Mouse (Mus musculus): ENCODE measurements at regions not wholly inside any gene's neighbourhood (a gene's known extent, or its start where the extent isn't known, plus 50 kb on each side); places are given as distances from the start of the nearest gene placed in this dataset.

DNA sequence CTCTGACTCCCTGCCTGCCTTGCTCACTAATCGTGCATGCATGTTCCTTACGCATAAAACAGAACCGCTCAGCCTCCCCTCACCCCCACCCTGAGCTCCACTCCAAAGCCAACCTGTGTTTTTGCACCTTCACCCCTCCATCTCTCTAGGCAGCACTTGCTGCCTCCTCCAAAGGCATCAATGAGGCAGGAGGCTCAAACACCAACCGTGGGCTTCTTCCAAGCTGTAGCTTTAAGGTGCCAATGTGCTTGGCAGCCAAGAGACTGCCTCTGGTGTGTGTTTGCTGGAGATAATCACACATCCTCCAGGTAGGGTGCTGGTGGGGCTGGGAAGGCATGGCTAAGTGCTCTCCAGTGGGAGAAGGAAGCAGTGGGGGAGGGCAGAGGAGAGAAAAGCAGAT lies 193.3 kb downstream of the Rplp1 start:
- Histone ChIP-seq H3K27me3 (replicated peaks; ENCODE audit: control insufficient read depth, insufficient read depth, low read length) (no peaks in the 10 kb centered on the region), H3K36me3 (ENCODE audit: control insufficient read depth, insufficient read depth, low read length) (no peaks in the 10 kb centered on the region), H3K4me2 (ENCODE audit: low read length) (no peak overlapping the region), H3K9me3 (replicated peaks; ENCODE audit: control insufficient read depth, low read length) (no peaks in the 10 kb centered on the region), H3K4me1 (ENCODE audit: control insufficient read depth, insufficient read depth, low read length) (peaks cover 11% of the 10 kb centered on the region), H3K9ac (ENCODE audit: low read length) (no peak overlapping the region), H3K4me3 (ENCODE audit: low read depth, low read length) (no peak overlapping the region), H3K27ac (ENCODE audit: low read depth, low read length) (no peak overlapping the region)
- DNase-seq (ENCODE audit: low spot score) (peak; percentile 28), ATAC-seq (no peak)
- 15% methylated on average over 4 of the region's 4 CpGs for WGBS

DNA sequence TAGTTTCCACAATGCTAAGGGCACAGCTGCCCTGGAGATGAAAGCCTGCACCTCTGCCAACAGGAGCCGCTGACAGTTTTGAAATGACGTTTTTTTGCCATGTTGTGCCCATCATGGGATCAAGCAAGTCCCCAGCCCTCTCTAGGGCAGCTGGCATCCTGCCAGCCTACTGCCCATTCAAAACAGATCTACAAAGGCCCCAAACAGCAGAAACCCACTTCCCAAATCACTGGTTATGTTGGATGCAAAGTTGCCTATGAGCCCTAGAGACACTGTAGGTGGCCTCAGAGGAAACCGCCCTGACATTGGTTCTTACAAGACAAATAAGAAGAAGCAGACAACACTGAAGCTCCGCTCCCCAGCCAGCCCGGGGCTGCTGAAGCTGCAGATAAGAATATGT lies 194.1 kb downstream of the Rplp1 start:
- Histone ChIP-seq H3K4me1 (ENCODE audit: control insufficient read depth, insufficient read depth, low read length) (peaks cover 11% of the 10 kb centered on the region), H3K27ac (ENCODE audit: low read depth, low read length) (no peak overlapping the region; the same call in 1 of the 2 replicates), H3K4me3 (ENCODE audit: low read depth, low read length) (no peak overlapping the region), H3K36me3 (ENCODE audit: control insufficient read depth, insufficient read depth, low read length) (no peaks in the 10 kb centered on the region), H3K4me2 (ENCODE audit: low read length) (no peak overlapping the region), H3K27me3 (replicated peaks; ENCODE audit: control insufficient read depth, insufficient read depth, low read length) (no peaks in the 10 kb centered on the region), H3K9ac (ENCODE audit: low read length) (no peak overlapping the region), H3K9me3 (replicated peaks; ENCODE audit: control insufficient read depth, low read length) (no peaks in the 10 kb centered on the region)
- peak; percentile 60 for DNase-seq (ENCODE audit: low spot score)
- no peak for ATAC-seq
- WGBS: 28% methylated on average over 5 of the region's 5 CpGs

DNA sequence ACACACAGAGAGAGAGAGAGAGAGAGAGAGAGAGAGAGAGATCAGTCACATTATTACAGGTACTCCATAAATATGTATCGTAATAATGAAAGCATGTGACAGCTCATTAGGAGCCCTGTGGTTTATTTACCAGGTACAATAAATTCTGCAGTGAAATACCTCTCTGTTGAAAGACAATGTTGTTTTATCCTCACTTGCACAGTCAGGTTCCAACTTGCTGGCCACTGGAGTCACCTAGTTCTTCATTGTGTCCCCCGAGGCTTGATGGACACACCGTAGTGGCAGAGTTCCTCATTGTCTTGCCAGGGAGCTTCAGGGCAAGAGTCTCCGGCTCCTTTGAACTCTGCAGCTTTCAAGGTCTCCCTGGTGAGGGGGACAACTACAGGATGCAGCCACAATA lies 197.6 kb downstream of the Rplp1 start:
- 57% methylated on average over 4 of the region's 4 CpGs for WGBS

DNA sequence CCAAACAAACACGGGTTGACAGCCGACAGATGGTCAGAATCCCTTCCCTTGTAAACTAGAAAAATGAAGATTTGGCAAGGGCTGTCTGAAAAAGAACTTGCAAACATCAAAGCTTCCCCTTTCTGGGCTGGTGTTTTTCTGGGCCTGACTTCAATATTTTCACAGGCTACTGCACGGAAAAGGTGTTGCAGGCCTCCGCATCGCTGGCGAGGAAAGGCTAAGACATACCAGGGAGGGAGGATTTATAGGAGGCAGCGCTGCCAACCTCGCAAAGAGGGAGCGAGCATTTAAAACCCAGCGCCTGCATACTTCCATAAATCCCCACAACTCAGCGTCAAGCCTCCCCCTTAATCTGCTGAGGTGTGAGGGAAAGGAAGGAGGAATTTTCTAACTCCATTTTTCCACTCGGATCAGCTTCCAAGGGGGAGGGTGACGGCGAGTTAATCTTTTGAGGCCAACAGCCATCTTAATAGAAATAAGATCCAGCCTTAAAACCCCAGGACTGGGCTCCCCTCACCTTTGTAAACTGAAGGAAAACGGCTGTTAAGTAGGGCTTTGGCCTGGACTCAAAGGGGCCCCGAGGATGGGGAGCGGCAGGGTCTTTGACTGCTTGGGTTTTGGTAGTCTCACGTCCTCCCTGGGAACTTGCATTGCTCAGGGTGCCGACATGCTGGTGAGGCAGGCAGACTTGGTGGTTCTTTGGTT lies 199.9 kb downstream of the Rplp1 start:
- peak; percentile 29; the same call in 1 of the 2 replicates for ATAC-seq
- H3K4me2 ChIP-seq (ENCODE audit: low read length): no peak overlapping the region
- H3K27me3 ChIP-seq (replicated peaks; ENCODE audit: control insufficient read depth, insufficient read depth, low read length): no peaks in the 10 kb centered on the region
- no peak overlapping the region for H3K9ac ChIP-seq (ENCODE audit: low read length)
- no peak overlapping the region for H3K27ac ChIP-seq (ENCODE audit: low read depth, low read length)
- H3K9me3 ChIP-seq (replicated peaks; ENCODE audit: control insufficient read depth, low read length): no peaks in the 10 kb centered on the region
- H3K36me3 ChIP-seq (ENCODE audit: control insufficient read depth, insufficient read depth, low read length): no peaks in the 10 kb centered on the region
- WGBS: 19% methylated on average over 19 of the region's 19 CpGs
- peaks cover 11% of the 10 kb centered on the region; the same call in 1 of the 2 replicates for H3K4me1 ChIP-seq (ENCODE audit: control insufficient read depth, insufficient read depth, low read length)
- DNase-seq (ENCODE audit: low spot score): peak; percentile 88
- H3K4me3 ChIP-seq (ENCODE audit: low read depth, low read length): no peak overlapping the region

More for the DNA sequence above, 197.6 kb downstream of the Rplp1 start:
- Histone ChIP-seq H3K4me3 (ENCODE audit: low read depth, low read length) (no peak overlapping the region), H3K27ac (ENCODE audit: low read depth, low read length) (no peak overlapping the region), H3K27me3 (replicated peaks; ENCODE audit: control insufficient read depth, insufficient read depth, low read length) (no peaks in the 10 kb centered on the region), H3K4me2 (ENCODE audit: low read length) (no peak overlapping the region), H3K9me3 (replicated peaks; ENCODE audit: control insufficient read depth, low read length) (no peaks in the 10 kb centered on the region), H3K36me3 (ENCODE audit: control insufficient read depth, insufficient read depth, low read length) (no peaks in the 10 kb centered on the region), H3K9ac (ENCODE audit: low read length) (no peak overlapping the region), H3K4me1 (ENCODE audit: control insufficient read depth, insufficient read depth, low read length) (peaks cover 22% of the 10 kb centered on the region)
- ATAC-seq (no peak), DNase-seq (ENCODE audit: low spot score) (no peak)

DNA sequence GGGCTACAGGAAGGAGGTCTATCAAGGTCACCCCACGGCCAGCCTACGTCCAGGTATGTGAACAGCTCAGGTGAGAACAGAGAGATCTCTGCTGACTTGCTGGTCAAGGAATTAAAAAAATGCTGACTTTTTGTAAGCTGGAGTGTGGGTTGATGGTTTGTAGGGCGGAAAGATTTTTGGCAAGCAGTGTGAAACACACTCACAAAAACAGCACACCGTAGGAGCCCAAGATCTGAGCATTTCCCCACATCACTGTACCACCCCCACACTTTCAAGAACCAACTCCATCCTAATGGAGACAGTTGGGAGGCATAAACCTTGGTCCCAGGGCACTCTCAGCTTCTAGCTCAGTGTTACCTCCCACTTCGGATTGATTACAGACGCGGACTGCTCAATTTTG lies 200.5 kb downstream of the Rplp1 start:
- no peak overlapping the region for H3K9ac ChIP-seq (ENCODE audit: low read length)
- DNase-seq (ENCODE audit: low spot score): no peak
- no peaks in the 10 kb centered on the region for H3K9me3 ChIP-seq (replicated peaks; ENCODE audit: control insufficient read depth, low read length)
- H3K36me3 ChIP-seq (ENCODE audit: control insufficient read depth, insufficient read depth, low read length): no peaks in the 10 kb centered on the region
- no peak; the same call in 1 of the 2 replicates for ATAC-seq
- H3K4me1 ChIP-seq (ENCODE audit: control insufficient read depth, insufficient read depth, low read length): peaks cover 11% of the 10 kb centered on the region; the same call in 1 of the 2 replicates
- no peaks in the 10 kb centered on the region for H3K27me3 ChIP-seq (replicated peaks; ENCODE audit: control insufficient read depth, insufficient read depth, low read length)
- no peak overlapping the region for H3K27ac ChIP-seq (ENCODE audit: low read depth, low read length)
- H3K4me3 ChIP-seq (ENCODE audit: low read depth, low read length): no peak overlapping the region
- WGBS: 64% methylated on average over 7 of the region's 7 CpGs
- no peak overlapping the region for H3K4me2 ChIP-seq (ENCODE audit: low read length)

DNA sequence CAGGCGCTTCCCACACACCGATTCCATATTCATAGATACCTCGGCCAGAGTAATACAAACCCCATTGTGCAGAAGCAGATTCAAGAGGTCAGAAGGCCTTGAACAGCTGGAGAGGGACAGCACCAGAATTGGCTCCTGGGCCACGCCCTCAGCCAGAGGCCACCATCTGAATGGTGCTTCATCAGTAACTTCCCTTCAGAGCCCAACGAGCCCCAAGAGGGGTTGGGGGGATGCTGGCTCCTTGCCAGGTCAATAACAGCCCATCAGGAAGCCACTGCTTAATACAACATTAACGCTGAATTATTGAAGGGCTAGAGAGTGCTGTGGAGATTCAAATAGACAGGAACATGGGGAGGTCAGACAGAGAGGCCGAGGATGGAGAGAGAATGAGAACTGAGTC lies 203.0 kb downstream of the Rplp1 start:
- H3K27ac ChIP-seq (ENCODE audit: low read depth, low read length): no peak overlapping the region
- no peak overlapping the region for H3K4me3 ChIP-seq (ENCODE audit: low read depth, low read length)
- H3K9me3 ChIP-seq (replicated peaks; ENCODE audit: control insufficient read depth, low read length): no peaks in the 10 kb centered on the region
- DNase-seq (ENCODE audit: low spot score): no peak
- H3K27me3 ChIP-seq (replicated peaks; ENCODE audit: control insufficient read depth, insufficient read depth, low read length): no peaks in the 10 kb centered on the region
- no peak overlapping the region for H3K9ac ChIP-seq (ENCODE audit: low read length)
- H3K36me3 ChIP-seq (ENCODE audit: control insufficient read depth, insufficient read depth, low read length): no peaks in the 10 kb centered on the region
- 51% methylated on average over 7 of the region's 7 CpGs for WGBS
- no peak for ATAC-seq
- no peak overlapping the region for H3K4me2 ChIP-seq (ENCODE audit: low read length)
- H3K4me1 ChIP-seq (ENCODE audit: control insufficient read depth, insufficient read depth, low read length): peaks cover 11% of the 10 kb centered on the region; the same call in 1 of the 2 replicates

DNA sequence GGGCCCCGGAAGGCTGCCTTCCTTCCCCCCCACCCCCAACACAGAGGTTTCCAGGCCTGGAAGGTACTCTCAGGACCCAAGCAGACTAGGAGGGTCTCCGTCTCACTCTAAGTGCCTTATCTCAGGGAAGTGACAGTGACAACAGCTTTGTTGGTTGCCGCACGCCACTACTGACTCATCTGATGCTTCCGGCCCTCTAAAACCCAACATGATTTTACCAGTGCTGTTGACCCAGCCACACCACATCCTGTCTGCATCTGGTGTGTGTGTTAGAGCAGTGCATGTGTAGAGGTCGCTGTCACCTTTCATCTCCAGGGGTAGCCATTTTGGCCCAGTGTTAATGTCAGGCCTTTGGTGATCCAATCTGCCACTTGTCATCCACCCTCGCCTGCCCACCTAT lies 206.5 kb downstream of the Rplp1 start:
- no peak overlapping the region for H3K27ac ChIP-seq (ENCODE audit: low read depth, low read length)
- H3K4me3 ChIP-seq (ENCODE audit: low read depth, low read length): no peak overlapping the region
- no peak for DNase-seq (ENCODE audit: low spot score)
- H3K9ac ChIP-seq (ENCODE audit: low read length): no peak overlapping the region
- no peaks in the 10 kb centered on the region for H3K36me3 ChIP-seq (ENCODE audit: control insufficient read depth, insufficient read depth, low read length)
- ATAC-seq: no peak
- H3K4me1 ChIP-seq (ENCODE audit: control insufficient read depth, insufficient read depth, low read length): peaks cover 8% of the 10 kb centered on the region
- no peak overlapping the region for H3K4me2 ChIP-seq (ENCODE audit: low read length)
- no peaks in the 10 kb centered on the region for H3K9me3 ChIP-seq (replicated peaks; ENCODE audit: control insufficient read depth, low read length)
- no peaks in the 10 kb centered on the region for H3K27me3 ChIP-seq (replicated peaks; ENCODE audit: control insufficient read depth, insufficient read depth, low read length)
- WGBS: 89% methylated on average over 7 of the region's 7 CpGs

DNA sequence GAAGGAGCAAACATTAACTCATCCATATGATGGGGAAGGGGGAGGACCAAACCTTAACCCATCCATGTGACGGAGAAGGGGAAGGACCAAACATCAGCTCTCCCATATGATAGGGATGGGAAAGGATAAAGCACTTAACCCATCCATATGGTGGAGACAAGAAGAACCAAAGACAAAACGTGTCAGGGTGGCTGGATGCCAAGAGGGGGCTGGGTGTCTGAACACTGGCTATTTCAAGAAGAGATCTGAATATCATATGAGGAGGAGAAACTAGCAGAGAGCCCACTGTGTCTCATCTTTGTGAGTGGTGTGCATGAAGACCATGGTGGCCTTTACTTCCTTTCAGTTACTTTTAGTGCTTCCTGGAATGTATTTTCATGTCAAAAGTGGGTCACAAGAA lies 207.0 kb downstream of the Rplp1 start:
- Histone ChIP-seq H3K27ac (ENCODE audit: low read depth, low read length) (no peak overlapping the region), H3K4me3 (ENCODE audit: low read depth, low read length) (no peak overlapping the region), H3K9me3 (replicated peaks; ENCODE audit: control insufficient read depth, low read length) (no peaks in the 10 kb centered on the region), H3K27me3 (replicated peaks; ENCODE audit: control insufficient read depth, insufficient read depth, low read length) (no peaks in the 10 kb centered on the region), H3K4me1 (ENCODE audit: control insufficient read depth, insufficient read depth, low read length) (peaks cover 14% of the 10 kb centered on the region), H3K9ac (ENCODE audit: low read length) (no peak overlapping the region), H3K4me2 (ENCODE audit: low read length) (no peak overlapping the region), H3K36me3 (ENCODE audit: control insufficient read depth, insufficient read depth, low read length) (no peaks in the 10 kb centered on the region)
- 61% methylated on average over 2 of the region's 2 CpGs for WGBS
- ATAC-seq (no peak), DNase-seq (ENCODE audit: low spot score) (no peak)

DNA sequence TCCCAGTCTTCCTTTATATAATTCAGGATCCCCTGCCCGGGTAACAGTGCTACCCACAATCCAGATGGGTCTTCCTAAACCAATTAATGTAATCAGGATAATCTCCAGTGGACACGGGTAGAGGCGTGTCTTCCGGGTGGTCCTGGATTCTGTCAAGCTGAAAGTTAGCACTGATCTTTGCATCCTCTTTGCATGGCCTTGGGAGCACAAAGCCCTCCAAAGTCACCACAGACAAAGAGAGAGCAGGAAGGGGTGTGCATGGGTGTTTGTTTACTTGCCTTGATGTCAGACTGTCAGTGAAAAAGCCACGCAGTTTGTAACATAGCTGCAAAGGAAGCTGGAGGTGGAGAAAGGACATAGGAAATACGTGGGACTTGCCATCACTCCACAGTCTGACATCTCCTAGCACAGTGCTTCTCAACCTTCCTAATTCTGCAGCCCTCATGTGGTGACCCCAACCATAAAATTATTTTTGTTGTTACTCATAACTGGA lies 208.0 kb downstream of the Rplp1 start:
- Histone ChIP-seq H3K9me3 (replicated peaks; ENCODE audit: control insufficient read depth, low read length) (no peaks in the 10 kb centered on the region), H3K27me3 (replicated peaks; ENCODE audit: control insufficient read depth, insufficient read depth, low read length) (no peaks in the 10 kb centered on the region), H3K9ac (ENCODE audit: low read length) (no peak overlapping the region), H3K4me1 (ENCODE audit: control insufficient read depth, insufficient read depth, low read length) (peaks cover 14% of the 10 kb centered on the region), H3K36me3 (ENCODE audit: control insufficient read depth, insufficient read depth, low read length) (no peaks in the 10 kb centered on the region), H3K27ac (ENCODE audit: low read depth, low read length) (no peak overlapping the region), H3K4me3 (ENCODE audit: low read depth, low read length) (no peak overlapping the region), H3K4me2 (ENCODE audit: low read length) (no peak overlapping the region)
- 80% methylated on average over 6 of the region's 6 CpGs for WGBS
- no peak for DNase-seq (ENCODE audit: low spot score)
- ATAC-seq: no peak

Measured in forebrain, embryonic 14.5 days (tissue).